Mouse (Mus musculus): ENCODE measurements around the gene Prl7d1. TPM values are rescaled to one million over a fixed set of nuclear protein-coding genes. Genes with fewer than 3 reads are reported as not detected.

The Prl7d1 gene
- total and polyA plus RNA-seq, 2 experiments from 2014 or later = not detected

DNA sequence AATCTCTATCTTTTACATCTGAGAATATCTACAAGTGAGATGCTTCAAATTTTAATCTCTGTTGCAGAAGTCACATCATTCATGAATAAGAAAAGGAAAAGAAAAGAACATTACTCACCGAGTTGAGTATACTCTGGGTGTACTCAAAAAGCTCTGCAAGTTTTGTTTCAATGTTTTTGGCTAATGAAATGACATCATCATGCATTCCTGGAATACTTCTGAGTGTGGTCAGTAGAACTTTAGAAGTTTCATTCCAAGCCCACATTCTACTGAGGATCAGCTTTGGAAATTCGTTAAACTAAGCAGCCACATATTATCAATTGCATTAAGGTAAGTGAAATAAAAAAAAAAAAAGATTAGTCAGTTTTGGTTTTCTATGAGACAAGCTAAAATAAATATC is 55.8 kb downstream of the Prl7d1 start:
- TF ChIP-seq EP300 (IDR thresholded peaks at IDR 0.05; ENCODE audit: low read depth) (no peak), CTCF (IDR thresholded peaks at IDR 0.05; ENCODE audit: low read depth) (no peak)
- Histone ChIP-seq H3K4me3 (ENCODE audit: low read depth, low read length) (no peak overlapping the region), H3K4me2 (ENCODE audit: low read depth, low read length) (no peak overlapping the region), H3K9ac (replicated peaks; ENCODE audit: low read depth, low read length) (no peak overlapping the region), H3K36me3 (replicated peaks; ENCODE audit: control insufficient read depth, insufficient read depth, low read length) (no peaks in the 10 kb centered on the region), H3K27me3 (ENCODE audit: control insufficient read depth, insufficient read depth, low read length) (no peaks in the 10 kb centered on the region), H3K27ac (ENCODE audit: low read depth) (no peak overlapping the region), H3K4me1 (ENCODE audit: control insufficient read depth, insufficient read depth) (no peaks in the 10 kb centered on the region), H3K9me3 (replicated peaks; ENCODE audit: control insufficient read depth, low read length) (no peaks in the 10 kb centered on the region)
- 57% methylated on average over 2 of the region's 2 CpGs for WGBS
- no peak for DNase-seq (ENCODE audit: low spot score)
- no peak for ATAC-seq (ENCODE audit: insufficient read depth, low read depth)

Other genes with a start within 250 kb of the Prl7d1 start
- not detected in 2 replicates for gene Prl8a8, start 203.5 kb downstream of the Prl7d1 start, total RNA-seq (2014; rRNA removed; ENCODE audit: low replicate concordance)
- gene Prl8a8, start 203.5 kb downstream of the Prl7d1 start, polyA plus RNA-seq (2015; fragmentation: Nextera tagmentation; extraction: Ambion mirVana) = not detected in 2 replicates
- not detected in 2 replicates for gene Prl8a9, start 152.1 kb downstream of the Prl7d1 start, total RNA-seq (2014; rRNA removed; ENCODE audit: low replicate concordance)
- not detected in 2 replicates for gene Prl8a9, start 152.1 kb downstream of the Prl7d1 start, polyA plus RNA-seq (2015; fragmentation: Nextera tagmentation; extraction: Ambion mirVana)
- not detected in 2 replicates for gene Prl8a1, start 134.6 kb downstream of the Prl7d1 start, total RNA-seq (2014; rRNA removed; ENCODE audit: low replicate concordance)
- not detected in 2 replicates for gene Prl8a1, start 134.6 kb downstream of the Prl7d1 start, polyA plus RNA-seq (2015; fragmentation: Nextera tagmentation; extraction: Ambion mirVana)
- gene Prl7b1, start 106.2 kb downstream of the Prl7d1 start, total RNA-seq (2014; rRNA removed; ENCODE audit: low replicate concordance) = not detected in 2 replicates
- not detected in 2 replicates for gene Prl7b1, start 106.2 kb downstream of the Prl7d1 start, polyA plus RNA-seq (2015; fragmentation: Nextera tagmentation; extraction: Ambion mirVana)
- gene Prl7a1, start 74.2 kb downstream of the Prl7d1 start, total RNA-seq (2014; rRNA removed; ENCODE audit: low replicate concordance) = not detected in 2 replicates
- gene Prl7a1, start 74.2 kb downstream of the Prl7d1 start, polyA plus RNA-seq (2015; fragmentation: Nextera tagmentation; extraction: Ambion mirVana) = not detected in 2 replicates
- not detected in 2 replicates for gene Prl7a2, start 48.7 kb downstream of the Prl7d1 start, total RNA-seq (2014; rRNA removed; ENCODE audit: low replicate concordance)
- not detected in 2 replicates for gene Prl7a2, start 48.7 kb downstream of the Prl7d1 start, polyA plus RNA-seq (2015; fragmentation: Nextera tagmentation; extraction: Ambion mirVana)
- gene Prl7c1, start 64.1 kb upstream of the Prl7d1 start, total RNA-seq (2014; rRNA removed; ENCODE audit: low replicate concordance) = not detected in 2 replicates
- gene Prl7c1, start 64.1 kb upstream of the Prl7d1 start, polyA plus RNA-seq (2015; fragmentation: Nextera tagmentation; extraction: Ambion mirVana) = not detected in 2 replicates
- not detected in 2 replicates for gene Prl2a1, start 84.9 kb upstream of the Prl7d1 start, total RNA-seq (2014; rRNA removed; ENCODE audit: low replicate concordance)
- not detected in 2 replicates for gene Prl2a1, start 84.9 kb upstream of the Prl7d1 start, polyA plus RNA-seq (2015; fragmentation: Nextera tagmentation; extraction: Ambion mirVana)
- not detected in 2 replicates for gene Prl2c1, start 132.6 kb upstream of the Prl7d1 start, total RNA-seq (2014; rRNA removed; ENCODE audit: low replicate concordance)
- not detected in 2 replicates for gene Prl2c1, start 132.6 kb upstream of the Prl7d1 start, polyA plus RNA-seq (2015; fragmentation: Nextera tagmentation; extraction: Ambion mirVana)